Mouse (Mus musculus) heart, postnatal 0 days (tissue): Measurements from ENCODE around the gene Lamtor2.

ENCODE experiments used
- CTCF ChIP-seq: IDR thresholded peaks from 2 replicates; pipeline ENCODE4 v1.5.1; 2016; ENCODE audit warnings: antibody characterized with exemption, control low read depth, low read depth
- EP300 ChIP-seq: IDR thresholded peaks from 2 replicates; pipeline ENCODE4 v1.6.1; 2016; ENCODE audit warnings: antibody characterized with exemption, low read depth

DNA sequence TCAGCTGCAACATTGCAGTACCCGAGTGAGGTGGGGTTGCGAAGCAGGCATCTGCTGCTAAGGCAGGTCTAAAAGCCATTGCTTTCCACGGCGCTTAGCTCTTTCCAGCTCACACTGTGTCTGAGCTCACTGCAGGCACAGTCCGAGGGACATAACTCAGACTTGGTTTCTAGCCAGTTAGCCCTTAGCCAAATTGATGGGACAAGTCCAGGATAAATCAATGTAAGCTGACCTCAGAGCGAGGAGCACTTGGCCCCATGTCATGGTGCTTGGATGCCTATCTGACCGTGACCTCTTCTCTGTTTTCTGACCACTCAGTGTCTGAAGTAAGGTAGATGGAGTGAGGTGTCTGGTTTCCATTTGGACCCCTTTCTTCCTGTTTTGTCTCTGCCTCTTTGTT is 11.1 kb upstream of the Lamtor2 start:
- TF ChIP-seq CTCF (no peak), EP300 (no peak)
